Mouse (Mus musculus): Measurements from ENCODE around the gene Rnf17. TPM values are rescaled to one million over a fixed set of nuclear protein-coding genes. Genes with fewer than 3 reads are reported as not detected.

Gene Rnf17
- polyA plus RNA-seq, 1 experiment, result not detected

DNA sequence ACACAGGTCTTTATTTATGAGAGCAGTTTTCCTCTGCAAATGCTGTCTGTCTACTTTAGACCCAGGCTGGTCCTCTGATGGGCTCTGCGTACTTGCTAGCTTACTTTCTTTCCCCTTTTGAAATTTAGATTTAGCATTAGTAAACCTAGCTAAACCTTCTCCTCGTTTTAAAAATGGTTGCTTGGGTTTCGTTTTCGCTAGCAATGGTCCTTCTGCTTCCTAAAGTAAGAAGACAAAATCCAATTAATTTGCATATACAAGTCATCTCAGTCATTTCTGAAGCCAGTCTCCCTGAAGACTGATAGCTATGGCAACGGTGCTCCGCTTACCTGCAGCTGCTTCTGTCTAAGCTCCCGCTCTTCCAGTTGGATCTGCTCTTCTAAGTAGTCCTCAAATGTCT is 150.9 kb downstream of the Rnf17 start:
- Histone ChIP-seq H3K4me1 (ENCODE audit: control insufficient read depth, insufficient read depth, low read length) (no peaks in the 10 kb centered on the region), H3K4me3 (replicated peaks; ENCODE audit: extremely low read depth, low read depth, low read length) (no peak overlapping the region)
- WGBS, result 95% methylated on average over 7 of the region's 7 CpGs
- DNase-seq, result no peak
- TF ChIP-seq CTCF (IDR thresholded peaks at IDR 0.05; ENCODE audit: insufficient read depth, low read length) (no peak), POLR2A (IDR thresholded peaks at IDR 0.05; ENCODE audit: borderline replicate concordance, extremely low read depth, low read depth, low read length) (no peak)

DNA sequence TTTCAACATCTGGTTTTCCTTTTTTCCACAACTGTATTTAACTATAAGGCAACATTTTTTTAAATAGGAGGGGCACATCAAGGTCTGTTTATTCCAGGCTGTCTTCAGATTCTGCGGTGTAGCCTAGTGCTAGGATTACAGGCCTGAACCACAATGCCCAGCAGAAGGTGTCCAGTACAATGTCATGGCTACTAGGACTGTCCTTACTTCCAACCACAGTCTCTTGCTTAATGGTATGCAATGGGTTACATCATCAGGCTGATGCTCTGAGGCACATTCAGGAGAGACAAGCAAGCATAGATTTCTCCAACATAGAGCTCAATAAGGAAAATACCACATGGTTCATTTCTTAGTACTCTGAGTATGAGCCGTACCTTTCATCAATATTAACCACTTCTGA is 152.3 kb downstream of the Rnf17 start:
- DNase-seq, result no peak
- H3K4me1 ChIP-seq (ENCODE audit: control insufficient read depth, insufficient read depth, low read length), result no peaks in the 10 kb centered on the region
- TF ChIP-seq POLR2A (IDR thresholded peaks at IDR 0.05; ENCODE audit: borderline replicate concordance, extremely low read depth, low read depth, low read length) (no peak), CTCF (IDR thresholded peaks at IDR 0.05; ENCODE audit: insufficient read depth, low read length) (no peak)
- 91% methylated on average over 2 of the region's 2 CpGs for WGBS
- no peak overlapping the region for H3K4me3 ChIP-seq (replicated peaks; ENCODE audit: extremely low read depth, low read depth, low read length)

DNA sequence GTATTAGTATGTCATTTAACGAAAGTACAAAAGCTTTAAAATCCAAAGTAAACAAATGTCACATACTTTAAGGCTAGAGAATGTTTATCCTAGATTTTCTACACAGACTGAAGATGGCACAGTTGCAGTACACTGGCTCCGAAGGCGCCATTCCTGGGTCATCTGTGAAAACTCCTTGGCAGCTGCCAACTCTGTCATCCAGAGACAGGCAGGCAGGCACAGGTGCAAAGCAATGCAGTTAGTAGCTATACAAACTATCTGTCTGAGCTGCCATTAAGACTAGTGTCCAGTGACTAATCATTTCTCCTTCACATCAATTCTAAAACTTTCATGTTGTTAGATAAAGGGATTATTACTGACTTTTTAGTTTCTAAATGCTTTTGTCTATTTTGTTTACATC is 156.8 kb downstream of the Rnf17 start:
- DNase-seq, result no peak
- WGBS, result 74% methylated on average over 3 of the region's 3 CpGs
- no peak overlapping the region for H3K4me3 ChIP-seq (replicated peaks; ENCODE audit: extremely low read depth, low read depth, low read length)
- H3K4me1 ChIP-seq (ENCODE audit: control insufficient read depth, insufficient read depth, low read length), result no peaks in the 10 kb centered on the region
- no peak for TF ChIP-seq POLR2A (IDR thresholded peaks at IDR 0.05; ENCODE audit: borderline replicate concordance, extremely low read depth, low read depth, low read length)
- TF ChIP-seq CTCF (IDR thresholded peaks at IDR 0.05; ENCODE audit: insufficient read depth, low read length), result no peak

DNA sequence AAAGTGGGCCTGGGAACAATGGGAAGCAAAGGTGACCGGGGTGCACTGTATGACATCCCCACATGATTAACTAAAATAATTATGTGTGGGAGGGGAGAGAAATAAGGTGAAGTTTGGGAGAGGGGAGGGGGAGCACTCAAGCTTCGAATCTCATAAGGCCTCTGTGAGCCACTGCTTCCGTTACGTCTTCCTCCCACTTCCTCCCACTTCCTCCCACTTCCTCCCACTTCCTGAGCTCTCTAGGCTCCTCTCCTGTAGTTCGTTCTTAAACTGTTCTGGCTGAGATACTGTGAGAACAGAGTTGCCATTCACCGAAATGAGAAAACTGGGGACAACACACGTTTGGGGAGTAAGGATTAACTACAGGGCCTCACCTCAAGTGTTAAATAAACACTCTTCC is 165.1 kb downstream of the Rnf17 start:
- Histone ChIP-seq H3K4me1 (ENCODE audit: control insufficient read depth, insufficient read depth, low read length) (0 out of 2 replicates have a peak, but pooled peaks cover 3% of the 10 kb centered on the region), H3K4me3 (replicated peaks; ENCODE audit: extremely low read depth, low read depth, low read length) (no peak overlapping the region)
- TF ChIP-seq POLR2A (IDR thresholded peaks at IDR 0.05; ENCODE audit: borderline replicate concordance, extremely low read depth, low read depth, low read length) (no peak), CTCF (IDR thresholded peaks at IDR 0.05; ENCODE audit: insufficient read depth, low read length) (no peak)
- DNase-seq, result no peak
- 41% methylated on average over 7 of the region's 7 CpGs for WGBS

DNA sequence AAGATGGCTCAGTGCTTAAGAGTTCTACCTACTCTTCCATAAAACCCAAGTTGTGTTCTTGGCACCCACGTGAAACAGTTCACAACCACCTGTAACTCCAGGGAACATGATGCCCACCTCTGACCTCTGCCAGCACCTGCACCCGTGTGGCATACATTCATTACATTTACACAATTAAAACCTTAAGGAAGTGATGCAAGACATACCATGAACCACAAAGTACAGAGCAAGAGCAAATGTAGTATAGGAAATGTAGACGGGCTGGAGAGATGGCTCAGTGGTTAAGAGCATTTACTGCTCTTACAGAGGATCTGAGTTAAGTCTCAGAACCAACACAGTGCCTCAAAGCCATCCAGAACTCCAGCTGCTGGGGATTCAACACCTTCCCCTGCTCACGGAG is 166.7 kb downstream of the Rnf17 start:
- WGBS, result 70% methylated on average over 4 of the region's 4 CpGs
- no peak for TF ChIP-seq CTCF (IDR thresholded peaks at IDR 0.05; ENCODE audit: insufficient read depth, low read length)
- 0 out of 2 replicates have a peak, but pooled peaks cover 3% of the 10 kb centered on the region for H3K4me1 ChIP-seq (ENCODE audit: control insufficient read depth, insufficient read depth, low read length)
- H3K4me3 ChIP-seq (replicated peaks; ENCODE audit: extremely low read depth, low read depth, low read length), result no peak overlapping the region
- no peak for DNase-seq

DNA sequence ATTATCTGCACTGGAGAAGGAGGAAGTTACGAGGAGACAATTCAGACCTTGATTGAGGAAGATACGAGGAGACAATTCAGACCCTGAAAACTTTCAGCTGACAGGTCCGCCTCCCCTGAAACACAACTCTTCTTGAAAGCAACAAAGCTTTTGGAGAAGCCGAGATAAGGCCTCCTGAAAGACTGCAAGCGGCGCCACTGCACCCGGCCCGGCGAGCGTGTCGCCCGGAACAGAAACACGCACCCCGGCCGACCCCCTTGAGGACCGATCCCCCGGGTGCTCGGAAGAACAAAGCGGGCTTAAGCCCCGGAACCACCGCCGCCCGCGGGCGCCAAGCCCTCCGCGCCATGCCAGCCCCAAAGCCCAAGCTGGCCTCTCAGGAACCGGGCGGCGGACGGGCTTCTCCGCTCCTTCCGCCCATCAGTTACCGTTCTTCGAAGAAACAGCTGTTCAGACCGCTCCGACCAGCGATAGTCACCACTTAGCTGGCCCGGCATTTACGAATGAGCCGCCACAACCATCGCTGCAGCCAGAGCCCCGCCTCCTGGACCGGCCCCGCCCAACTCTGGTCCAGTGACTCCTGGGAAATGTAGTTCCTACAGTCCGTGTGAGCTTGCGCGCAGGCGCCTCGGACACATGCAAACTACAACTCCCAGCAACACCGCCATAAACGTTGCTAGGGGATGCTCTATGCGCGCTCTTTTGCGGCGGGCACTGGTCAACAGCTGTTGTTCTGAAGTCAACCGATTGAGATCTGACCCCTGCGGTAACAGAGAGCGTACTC is 169.1 kb downstream of the Rnf17 start:
- Histone ChIP-seq H3K4me1 (ENCODE audit: control insufficient read depth, insufficient read depth, low read length) (peaks cover 7% of the 10 kb centered on the region; the same call in 1 of the 2 replicates), H3K4me3 (replicated peaks; ENCODE audit: extremely low read depth, low read depth, low read length) (peak overlapping the region; percentile 93)
- DNase-seq, result peak; percentile 93
- TF ChIP-seq CTCF (IDR thresholded peaks at IDR 0.05; ENCODE audit: insufficient read depth, low read length), result no peak
- TF ChIP-seq POLR2A (IDR thresholded peaks at IDR 0.05; ENCODE audit: borderline replicate concordance, extremely low read depth, low read depth, low read length), result peak; percentile 30; the same call in 1 of the 2 replicates
- WGBS, result under 1% methylated on average over 59 of the region's 59 CpGs

DNA sequence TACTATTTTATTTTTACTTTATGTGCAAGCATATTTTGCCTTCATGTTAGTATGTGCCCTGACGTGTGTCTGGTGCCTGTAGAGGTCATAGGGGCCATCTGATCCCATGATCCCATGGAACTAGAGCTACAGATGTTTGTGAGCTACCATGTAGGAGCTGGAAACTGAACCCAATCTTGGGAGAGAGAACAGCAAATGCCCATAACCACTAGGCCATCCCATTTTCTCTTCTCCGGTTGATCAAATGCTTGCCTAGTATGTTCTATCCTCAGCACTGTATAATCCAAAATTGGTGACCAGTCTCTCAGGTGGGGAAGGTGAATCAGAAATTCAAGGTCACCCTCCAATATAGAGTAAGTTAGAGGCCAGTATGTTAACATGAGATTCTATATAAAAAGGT is 170.2 kb downstream of the Rnf17 start:
- TF ChIP-seq CTCF (IDR thresholded peaks at IDR 0.05; ENCODE audit: insufficient read depth, low read length) (no peak), POLR2A (IDR thresholded peaks at IDR 0.05; ENCODE audit: borderline replicate concordance, extremely low read depth, low read depth, low read length) (no peak)
- no peak for DNase-seq
- WGBS, result 74% methylated on average over 2 of the region's 2 CpGs
- Histone ChIP-seq H3K4me1 (ENCODE audit: control insufficient read depth, insufficient read depth, low read length) (peaks cover 8% of the 10 kb centered on the region; the same call in 1 of the 2 replicates), H3K4me3 (replicated peaks; ENCODE audit: extremely low read depth, low read depth, low read length) (no peak overlapping the region)

Other genes starting within 250 kb of the Rnf17 start
- not detected in 2 replicates for gene Gzmg, start 243.0 kb upstream of the Rnf17 start, polyA plus RNA-seq (2012; rRNA removed)
- gene Gzmn, start 228.0 kb upstream of the Rnf17 start, polyA plus RNA-seq (2012; rRNA removed), result not detected in 2 replicates
- not detected in 2 replicates for gene Gzmf, start 191.2 kb upstream of the Rnf17 start, polyA plus RNA-seq (2012; rRNA removed)
- gene Gzmc, start 167.9 kb upstream of the Rnf17 start, polyA plus RNA-seq (2012; rRNA removed), result not detected in 2 replicates
- 1.9 and 2.4 TPM in 2 replicates for gene Gzmb, start 140.3 kb upstream of the Rnf17 start, polyA plus RNA-seq (2012; rRNA removed)
- 0.04 and 0.22 TPM in 2 replicates for gene Atp12a, start 37.5 kb upstream of the Rnf17 start, polyA plus RNA-seq (2012; rRNA removed)
- 0.68 and 3.3 TPM in 2 replicates for gene Cenpj, start 172.8 kb downstream of the Rnf17 start, polyA plus RNA-seq (2012; rRNA removed)
- 7.2 and 14.4 TPM in 2 replicates for gene Parp4, start 173.0 kb downstream of the Rnf17 start, polyA plus RNA-seq (2012; rRNA removed)